Mouse (Mus musculus) kidney, embryonic 14.5 days (tissue): Measurements from ENCODE around the gene Rsph6a. TPM values are rescaled to one million over a fixed set of nuclear protein-coding genes. Genes with fewer than 3 reads are reported as not detected.
A peak's percentile ranks its signal among the peaks of the same experiment; 100 is the strongest.

Experiments
- ATAC-seq: fragments of 200-750 bp; cut with Nextera tagmentation; 2 replicates; pipeline ENCODE4 v1.8.0; 2017; ENCODE audit warnings: moderate number of reproducible peaks, mild to moderate bottlenecking, moderate TSS enrichment, moderate library complexity; ENCODE audit not compliant: low FRiP score, low TSS enrichment
- H3K27ac ChIP-seq: fragments of 300-500 bp; sonication (generic); 2 replicates; pipeline ENCODE4 v1.5.1; 2014; ENCODE audit warnings: low read depth, mild to moderate bottlenecking, low read length, moderate library complexity, mixed read lengths
- H3K27me3 ChIP-seq: fragments of 300-500 bp; sonication (generic); 2 replicates; pipeline ENCODE4 v1.6.1; 2014; ENCODE audit warnings: mild to moderate bottlenecking, low read length; ENCODE audit not compliant: control insufficient read depth, insufficient read depth
- H3K36me3 ChIP-seq: fragments of 300-500 bp; sonication (generic); 2 replicates; pipeline ENCODE4 v1.6.1; 2014; ENCODE audit warnings: low read length, mixed read lengths; ENCODE audit not compliant: control insufficient read depth, insufficient read depth
- H3K4me1 ChIP-seq: fragments of 300-500 bp; sonication (generic); 2 replicates; pipeline ENCODE4 v1.6.1; 2014; ENCODE audit warnings: low read length, mixed read lengths; ENCODE audit not compliant: control insufficient read depth, insufficient read depth
- H3K4me2 ChIP-seq: fragments of 300-500 bp; sonication (generic); replicated peaks from 2 replicates; pipeline ENCODE4 v1.6.1; 2014; ENCODE audit warnings: low read depth, mild to moderate bottlenecking, low read length
- H3K4me3 ChIP-seq: fragments of 300-500 bp; sonication (generic); 2 replicates; pipeline ENCODE4 v1.5.1; 2014; ENCODE audit warnings: mild to moderate bottlenecking, low read length
- H3K9ac ChIP-seq: fragments of 300-500 bp; sonication (generic); 2 replicates; pipeline ENCODE4 v1.6.1; 2014; ENCODE audit warnings: low read depth, mild to moderate bottlenecking, low read length, moderate library complexity
- H3K9me3 ChIP-seq: fragments of 300-500 bp; sonication (generic); 2 replicates; pipeline ENCODE4 v1.6.1; 2016; ENCODE audit warnings: low read length; ENCODE audit not compliant: control insufficient read depth
- WGBS: fragments of 180-500 bp; shearing (Covaris S2); extraction: QIAGEN DNeasy Blood & Tissue Kit; methylation state at CpG from one replicate; pipeline ENCODE4 v1.1.7; 2014; 5-methylcytosine and 5-hydroxymethylcytosine counted together
- microRNA-seq: library from miRNA; unstranded; fragments of <30 nt; microRNA quantifications from one replicate; pipeline ENCODE4, GENCODE M21; 2016
- polyA plus RNA-seq: library from polyadenylated mRNA; unstranded; fragments of >200 nt; fragmentation: Nextera tagmentation; extraction: Ambion mirVana; gene quantifications from 2 replicates; pipeline ENCODE4 v1.2.1, GENCODE M21; 2014

The Rsph6a gene
- polyA plus RNA-seq, 1 experiment from 2014 or later = not detected

- H3K27ac ChIP-seq = no peak within 1 kb of the TSS
- H3K9me3 ChIP-seq = peaks cover 7% of the 10 kb centered on the region
- H3K4me2 ChIP-seq = peak within 1 kb of the TSS; percentile 41
- WGBS = 28% methylated on average over 59 of the region's 64 CpGs
- peak; percentile 36 for ATAC-seq
- peak within 1 kb of the TSS; percentile 24 for H3K4me3 ChIP-seq
- H3K9ac ChIP-seq = no peak within 1 kb of the TSS
- H3K36me3 ChIP-seq = no peaks in the 10 kb centered on the region
- H3K4me1 ChIP-seq = peaks cover 16% of the 10 kb centered on the region
- H3K27me3 ChIP-seq = no peaks in the 10 kb centered on the region
These were observed 63.7 kb downstream of the Rsph6a start, which contains the start of gene Gm4969 for GRCm38 (mm10) chr7:19118028-19118771. TSS of gene Gm4969 (minus strand) at chr7:19118368.

GRCm38 (mm10) chr7:19119083-19119482, 64.6 kb downstream of the Rsph6a start:
- peaks cover 7% of the 10 kb centered on the region for H3K9me3 ChIP-seq
- H3K9ac ChIP-seq = no peak overlapping the region
- H3K4me2 ChIP-seq = no peak overlapping the region
- no peaks in the 10 kb centered on the region for H3K36me3 ChIP-seq
- no peak overlapping the region for H3K27ac ChIP-seq
- ATAC-seq = peak; percentile 28
- no peak overlapping the region; the same call in 1 of the 2 replicates for H3K4me3 ChIP-seq
- H3K27me3 ChIP-seq = no peaks in the 10 kb centered on the region
- H3K4me1 ChIP-seq = peaks cover 16% of the 10 kb centered on the region
- WGBS = 93% methylated on average over 8 of the region's 8 CpGs

- ATAC-seq = peak; percentile 95
- H3K27ac ChIP-seq = no peak within 1 kb of the TSS
- H3K9ac ChIP-seq = peak within 1 kb of the TSS; percentile 68
- peaks cover 7% of the 10 kb centered on the region for H3K9me3 ChIP-seq
- H3K4me2 ChIP-seq = peak within 1 kb of the TSS; percentile 91
- no peaks in the 10 kb centered on the region for H3K36me3 ChIP-seq
- WGBS = 2% methylated on average over 34 of the region's 34 CpGs
- H3K4me1 ChIP-seq = peaks cover 16% of the 10 kb centered on the region
- H3K27me3 ChIP-seq = no peaks in the 10 kb centered on the region
- H3K4me3 ChIP-seq = peak within 1 kb of the TSS; percentile 63
These were observed 65.3 kb downstream of the Rsph6a start, which contains the start of gene Fbxo46 for GRCm38 (mm10) chr7:19119631-19120429. TSS of gene Fbxo46 (plus strand) at chr7:19119859.

GRCm38 (mm10) chr7:19121686-19122085, 67.2 kb downstream of the Rsph6a start:
- H3K9me3 ChIP-seq = peaks cover 7% of the 10 kb centered on the region
- H3K27me3 ChIP-seq = no peaks in the 10 kb centered on the region
- no peak overlapping the region for H3K4me2 ChIP-seq
- H3K4me3 ChIP-seq = no peak overlapping the region
- 92% methylated on average over 4 of the region's 4 CpGs for WGBS
- no peak for ATAC-seq
- H3K4me1 ChIP-seq = peaks cover 16% of the 10 kb centered on the region
- H3K36me3 ChIP-seq = no peaks in the 10 kb centered on the region
- H3K27ac ChIP-seq = no peak overlapping the region
- no peak overlapping the region for H3K9ac ChIP-seq

Small RNA genes within 50 kb of the gene (microRNA-seq; reads per million reads assigned to microRNA genes)
- gene Mir3100 = not detected

Other genes with a start within 250 kb of the Rsph6a start
- gene Psg17, start 233.1 kb upstream of the Rsph6a start, polyA plus RNA-seq = not detected in 2 replicates
- 0.64 and 0.79 TPM in 2 replicates for gene Mill2, start 214.7 kb upstream of the Rsph6a start, polyA plus RNA-seq
- 0.77 and 1.1 TPM in 2 replicates for gene Pglyrp1, start 183.4 kb upstream of the Rsph6a start, polyA plus RNA-seq
- gene Ccdc61, start 144.3 kb upstream of the Rsph6a start, polyA plus RNA-seq = 21.0 and 21.4 TPM in 2 replicates
- 0.96 and 1.1 TPM in 2 replicates for gene Nova2, start 128.8 kb upstream of the Rsph6a start, polyA plus RNA-seq
- gene Nanos2, start 67.3 kb upstream of the Rsph6a start, polyA plus RNA-seq = not detected in 2 replicates
- gene Mypop, start 63.4 kb upstream of the Rsph6a start, polyA plus RNA-seq = 3.9 and 4.9 TPM in 2 replicates
- gene Irf2bp1, start 50.6 kb upstream of the Rsph6a start, polyA plus RNA-seq = 28.6 and 30.3 TPM in 2 replicates
- gene Foxa3, start 31.2 kb upstream of the Rsph6a start, polyA plus RNA-seq = not detected in 2 replicates
- 26.7 and 39.4 TPM in 2 replicates for gene Sympk, start 30.3 kb upstream of the Rsph6a start, polyA plus RNA-seq
- gene Dmwd, start 21.5 kb downstream of the Rsph6a start, polyA plus RNA-seq = 20.5 and 23.2 TPM in 2 replicates
- 12.1 and 14.9 TPM in 2 replicates for gene Dmpk, start 29.2 kb downstream of the Rsph6a start, polyA plus RNA-seq
- 13.3 and 13.6 TPM in 2 replicates for gene Six5, start 39.9 kb downstream of the Rsph6a start, polyA plus RNA-seq
- gene Gm4969, start 63.7 kb downstream of the Rsph6a start, polyA plus RNA-seq = 2.3 and 4.5 TPM in 2 replicates
- gene Fbxo46, start 65.2 kb downstream of the Rsph6a start, polyA plus RNA-seq = 5.7 and 10.0 TPM in 2 replicates
- 8.9 and 12.8 TPM in 2 replicates for gene Qpctl, start 94.6 kb downstream of the Rsph6a start, polyA plus RNA-seq
- gene Snrpd2, start 95.0 kb downstream of the Rsph6a start, polyA plus RNA-seq = 155 and 205 TPM in 2 replicates
- 0.31 and 0.45 TPM in 2 replicates for gene Gipr, start 111.4 kb downstream of the Rsph6a start, polyA plus RNA-seq
- gene Eml2, start 121.7 kb downstream of the Rsph6a start, polyA plus RNA-seq = 2.8 and 5.7 TPM in 2 replicates
- 2.4 and 3.4 TPM in 2 replicates for gene Gpr4, start 157.8 kb downstream of the Rsph6a start, polyA plus RNA-seq
- 33.3 and 44.6 TPM in 2 replicates for gene Opa3, start 173.6 kb downstream of the Rsph6a start, polyA plus RNA-seq
- 54.2 and 56.5 TPM in 2 replicates for gene Vasp, start 217.1 kb downstream of the Rsph6a start, polyA plus RNA-seq
- gene Ppm1n, start 225.4 kb downstream of the Rsph6a start, polyA plus RNA-seq = not detected in 2 replicates
- gene Rtn2, start 227.9 kb downstream of the Rsph6a start, polyA plus RNA-seq = 5.4 and 5.7 TPM in 2 replicates